ENCODE assay signal across 25 mouse cellular contexts in genomic region chr1:101530001-101530400, GRCm38 (mm10).
"Had no signal": no experiment of that assay in that cellular context is flagged by ENCODE, and none has a peak within 500 bp of the region (broad histone marks: within the 10 kb centered on the region; RNA-seq: fewer than 3 reads in every experiment).

No protein-coding gene starts in this region.

- H3K4me1 ChIP-seq: heart, embryonic 10.5 days; heart, embryonic 12.5 days; hindbrain, embryonic 10.5 days; hindbrain, embryonic 12.5 days; intestine, embryonic 15.5 days; limb, embryonic 10.5 days; limb, embryonic 12.5 days had no signal

- H3K4me2 ChIP-seq: heart, embryonic 12.5 days; hindbrain, embryonic 12.5 days; hindbrain, embryonic 14.5 days; intestine, embryonic 15.5 days; limb, embryonic 12.5 days had no signal

- H3K9ac ChIP-seq: heart, embryonic 12.5 days; hindbrain, embryonic 12.5 days; hindbrain, embryonic 14.5 days; intestine, embryonic 15.5 days; limb, embryonic 12.5 days had no signal

- H3K27me3 ChIP-seq: heart, embryonic 12.5 days; hindbrain, embryonic 12.5 days; intestine, embryonic 15.5 days; limb, embryonic 12.5 days had no signal

- H3K36me3 ChIP-seq: heart, embryonic 10.5 days; heart, embryonic 12.5 days; hindbrain, embryonic 10.5 days; hindbrain, embryonic 12.5 days; intestine, embryonic 15.5 days; limb, embryonic 10.5 days; limb, embryonic 12.5 days had no signal

- H3K4me3 ChIP-seq: gastrocnemius, adult 2 months; heart, embryonic 10.5 days; heart, embryonic 12.5 days; hindbrain, embryonic 10.5 days; hindbrain, embryonic 12.5 days; intestine, embryonic 15.5 days; layer of hippocampus, adult 2 months; left cerebral cortex, adult 2 months; limb, embryonic 10.5 days; limb, embryonic 12.5 days had no signal

- H3K27ac ChIP-seq: gastrocnemius, adult 2 months; heart, embryonic 10.5 days; hindbrain, embryonic 10.5 days; hindbrain, embryonic 12.5 days; hindbrain, embryonic 14.5 days; intestine, embryonic 15.5 days; layer of hippocampus, adult 2 months; left cerebral cortex, adult 2 months; limb, embryonic 10.5 days; limb, embryonic 12.5 days had no signal

- ATAC-seq: hindbrain, embryonic 16.5 days; inflammation-experienced regulatory T-cells, adult 6 months; intestine, embryonic 15.5 days; intestine, postnatal 0 days had no signal

- H3K9me3 ChIP-seq: heart, embryonic 10.5 days; heart, embryonic 12.5 days; hindbrain, embryonic 10.5 days; hindbrain, embryonic 12.5 days; intestine, embryonic 15.5 days; limb, embryonic 10.5 days; limb, embryonic 12.5 days had no signal

- DNase-seq: gastrocnemius, adult 2 months; gastrocnemius, postnatal 10 days; gastrocnemius, postnatal 25 days; heart, adult 18-20 months; heart, postnatal 10 days; heart, postnatal 4 days; kidney, adult 18-20 months; kidney, adult 8-10 months; kidney, postnatal 10 days; kidney, postnatal 25 days; kidney, postnatal 4 days; liver had no signal
